Comparison of ENCODE assay signal across 7 mouse cellular contexts in genomic region chr11:78751843-78752203, GRCm38 (mm10). TPM values are rescaled to one million over a fixed set of nuclear protein-coding genes. Genes with fewer than 3 reads are reported as not detected.
A peak's percentile ranks its signal among the peaks of the same experiment; 100 is the strongest.
DNase-seq lines count a peak whose midpoint lies in the region; ATAC-seq and TF ChIP-seq lines count a peak whose summit lies in the region.

No protein-coding gene starts in this region.

- intact Hi-C loops in left cerebral cortex, postnatal 36 days (cut with DNase I): loop anchor here (2.0 kb wide), 1 partner anchor 75 kb away; the partner anchor contains the start of gene Lyrm9

- TF ChIP-seq EP300 in stomach, postnatal 0 days (optimal IDR thresholded peaks at IDR 0.05): no peak

- no peak overlapping the region for H3K27ac ChIP-seq in spleen, adult 2 months (ENCODE audit: insufficient read depth, low read length)
- no peak overlapping the region for H3K27ac ChIP-seq in forebrain, embryonic 12.5 days
- H3K27ac ChIP-seq in limb, embryonic 15.5 days: peak overlapping the region; percentile 86
- no peak overlapping the region for H3K27ac ChIP-seq in stomach, postnatal 0 days (replicated peaks)

- TF ChIP-seq POLR2A in spleen, adult 2 months (IDR thresholded peaks at IDR 0.05; ENCODE audit: low read depth, low read length): no peak

- H3K9me3 ChIP-seq in forebrain, embryonic 12.5 days: no peaks in the 10 kb centered on the region
- H3K9me3 ChIP-seq in limb, embryonic 15.5 days: no peaks in the 10 kb centered on the region
- no peaks in the 10 kb centered on the region for H3K9me3 ChIP-seq in stomach, postnatal 0 days (ENCODE audit: control insufficient read depth, low read length)

- no peaks in the 10 kb centered on the region for H3K36me3 ChIP-seq in spleen, adult 2 months (ENCODE audit: control insufficient read depth, insufficient read depth, low read length)
- H3K36me3 ChIP-seq in forebrain, embryonic 12.5 days (replicated peaks): peaks cover 19% of the 10 kb centered on the region
- H3K36me3 ChIP-seq in limb, embryonic 15.5 days: peaks cover 14% of the 10 kb centered on the region
- H3K36me3 ChIP-seq in stomach, postnatal 0 days (ENCODE audit: control insufficient read depth, insufficient read depth, low read length): no peaks in the 10 kb centered on the region

- ATAC-seq in forebrain, embryonic 12.5 days (ENCODE audit: low FRiP score): no peak
- no peak for ATAC-seq in limb, embryonic 15.5 days (ENCODE audit: insufficient number of reproducible peaks, low FRiP score, low TSS enrichment, low read depth)
- ATAC-seq in stomach, postnatal 0 days (ENCODE audit: low FRiP score, low TSS enrichment): no peak

- DNase-seq in spleen, adult 2 months (ENCODE audit: low read depth in 1 of 2, low spot score in 2 of 2): no peak
- no peak for DNase-seq in spleen, adult 18-20 months
- no peak for DNase-seq in stomach, postnatal 0 days (ENCODE audit: low spot score)
- DNase-seq in cerebellum, postnatal 14 days: no peak
- no peak for DNase-seq in left cerebral cortex, postnatal 36 days (ENCODE audit: low spot score in 2 of 2)

- H3K4me3 ChIP-seq in spleen, adult 2 months (ENCODE audit: extremely low read depth, insufficient read depth, insufficient read length): peak overlapping the region; percentile 84
- H3K4me3 ChIP-seq in forebrain, embryonic 12.5 days (replicated peaks): peak overlapping the region; percentile 67
- peak overlapping the region; percentile 71 for H3K4me3 ChIP-seq in limb, embryonic 15.5 days
- peak overlapping the region; percentile 63 for H3K4me3 ChIP-seq in stomach, postnatal 0 days (ENCODE audit: low read depth, low read length)

- TF ChIP-seq CTCF in spleen, adult 2 months (IDR thresholded peaks at IDR 0.05; ENCODE audit: extremely low read depth, insufficient read depth, insufficient read length, insufficient replicate concordance): no peak
- no peak for TF ChIP-seq CTCF in stomach, postnatal 0 days (IDR thresholded peaks at IDR 0.05; ENCODE audit: low read depth)

- no peaks in the 10 kb centered on the region for H3K27me3 ChIP-seq in spleen, adult 2 months (ENCODE audit: control insufficient read depth, insufficient read depth, low read length)
- H3K27me3 ChIP-seq in forebrain, embryonic 12.5 days: no peaks in the 10 kb centered on the region; the same call in 1 of the 2 replicates
- no peaks in the 10 kb centered on the region for H3K27me3 ChIP-seq in limb, embryonic 15.5 days
- no peaks in the 10 kb centered on the region for H3K27me3 ChIP-seq in stomach, postnatal 0 days (ENCODE audit: control insufficient read depth, insufficient read depth, low read length)

- peak overlapping the region; percentile 87 for H3K4me2 ChIP-seq in forebrain, embryonic 12.5 days
- peak overlapping the region; percentile 71 for H3K4me2 ChIP-seq in limb, embryonic 15.5 days
- H3K4me2 ChIP-seq in stomach, postnatal 0 days (replicated peaks; ENCODE audit: low read depth): peak overlapping the region; percentile 75

- WGBS in spleen, adult 2 months: 5% methylated on average over 2 of the region's 2 CpGs
- WGBS in forebrain, embryonic 12.5 days: 15% methylated on average over 2 of the region's 2 CpGs
- 2% methylated on average over 2 of the region's 2 CpGs for WGBS in limb, embryonic 15.5 days
- 11% methylated on average over 2 of the region's 2 CpGs for WGBS in stomach, postnatal 0 days

- peak overlapping the region; percentile 74 for H3K9ac ChIP-seq in forebrain, embryonic 12.5 days
- peak overlapping the region; percentile 76 for H3K9ac ChIP-seq in limb, embryonic 15.5 days
- 0 out of 2 replicates have a peak overlapping the region, but pooled peaks have one; percentile 43 for H3K9ac ChIP-seq in stomach, postnatal 0 days (ENCODE audit: low read length)

- H3K4me1 ChIP-seq in spleen, adult 2 months (ENCODE audit: control insufficient read depth, insufficient read depth, insufficient read length): peaks cover 6% of the 10 kb centered on the region; the same call in 1 of the 2 replicates
- peaks cover 19% of the 10 kb centered on the region for H3K4me1 ChIP-seq in forebrain, embryonic 12.5 days
- peaks cover 7% of the 10 kb centered on the region; the same call in 1 of the 2 replicates for H3K4me1 ChIP-seq in limb, embryonic 15.5 days
- H3K4me1 ChIP-seq in stomach, postnatal 0 days (replicated peaks; ENCODE audit: control insufficient read depth, insufficient read depth): no peaks in the 10 kb centered on the region

RNA-seq across cellular contexts. Expression of gene Ccnq, which starts 0.3 kb away (rescaled TPM):
- 38.0 and 42.1 TPM in 2 replicates for polyA plus RNA-seq in spleen, adult 2 months (2012; rRNA removed)
- 36.5 and 40.3 TPM in 2 replicates for polyA plus RNA-seq in forebrain, embryonic 12.5 days (2016; fragmentation: Nextera tagmentation; extraction: Ambion mirVana)
- 36.2 and 40.3 TPM in 2 replicates for polyA plus RNA-seq in limb, embryonic 15.5 days (2015; fragmentation: Nextera tagmentation; extraction: Ambion mirVana)
- polyA plus RNA-seq in stomach, postnatal 0 days (2015; fragmentation: Nextera tagmentation; extraction: Ambion mirVana): 30.4 and 31.8 TPM in 2 replicates
- total RNA-seq in left cerebral cortex, postnatal 36 days (2021): 10 to 100 TPM; 15.9 to 16.8 TPM

RNA-seq across cellular contexts. Expression of gene Nlk, which starts 54.6 kb away (rescaled TPM):
- polyA plus RNA-seq in spleen, adult 2 months (2012; rRNA removed): 13.8 and 24.0 TPM in 2 replicates
- 32.3 and 32.8 TPM in 2 replicates for polyA plus RNA-seq in forebrain, embryonic 12.5 days (2016; fragmentation: Nextera tagmentation; extraction: Ambion mirVana)
- 8.6 and 9.5 TPM in 2 replicates for polyA plus RNA-seq in limb, embryonic 15.5 days (2015; fragmentation: Nextera tagmentation; extraction: Ambion mirVana)
- polyA plus RNA-seq in stomach, postnatal 0 days (2015; fragmentation: Nextera tagmentation; extraction: Ambion mirVana): 9.5 and 9.9 TPM in 2 replicates
- total RNA-seq in left cerebral cortex, postnatal 36 days (2021): 100 to 1,000 TPM; 105 to 114 TPM
